Comparison of ENCODE assay signal across 8 mouse cellular contexts in the genomic region with DNA sequence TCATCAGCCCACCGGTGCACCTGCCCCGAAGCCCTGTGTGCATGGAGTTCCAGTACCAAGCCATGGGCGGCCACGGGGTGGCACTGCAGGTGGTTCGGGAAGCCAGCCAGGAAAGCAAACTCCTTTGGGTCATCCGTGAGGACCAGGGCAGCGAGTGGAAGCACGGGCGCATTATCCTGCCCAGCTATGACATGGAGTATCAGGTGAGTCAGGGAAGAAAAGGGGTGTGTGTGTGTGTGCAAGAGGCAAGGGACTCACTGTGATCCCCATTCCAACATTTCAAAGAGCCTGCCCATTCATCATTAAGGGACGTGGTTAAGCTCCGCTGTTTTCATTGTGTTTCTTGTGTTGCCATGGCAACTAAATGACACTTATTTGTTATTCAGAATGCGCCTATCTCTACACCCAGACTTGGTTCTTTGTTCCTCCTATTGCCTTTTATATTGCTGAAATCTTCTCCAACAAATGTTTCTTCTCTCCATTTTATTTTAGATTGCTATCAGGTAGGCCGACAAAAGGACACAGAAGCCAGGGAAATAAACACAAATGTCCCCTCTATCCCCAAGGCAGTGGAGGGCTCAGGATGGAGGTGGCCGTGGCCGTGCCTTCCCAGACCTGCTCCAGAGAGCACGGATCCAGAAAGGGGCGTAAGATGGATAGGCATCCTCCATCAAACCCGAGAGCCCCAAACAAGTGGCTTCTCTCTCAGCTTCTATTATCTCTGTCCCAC.
DNase-seq lines count a peak whose midpoint lies in the region; ATAC-seq and TF ChIP-seq lines count a peak whose summit lies in the region.

No protein-coding gene starts in this region.

- ATAC-seq in kidney, postnatal 0 days (replicated peaks; ENCODE audit: low FRiP score, low read depth): no peak
- peak; percentile 63 for ATAC-seq in hindbrain, postnatal 0 days
- no peak for ATAC-seq in megakaryocyte-erythroid progenitor cell, adult 5-6 weeks (replicated peaks; ENCODE audit: low FRiP score, low TSS enrichment, poor library complexity, severe bottlenecking)

- H3K4me3 ChIP-seq in kidney, postnatal 0 days (replicated peaks; ENCODE audit: low read depth, low read length): no peak overlapping the region
- peak overlapping the region in 1 of 2 experiments; percentile 9; a peak in 1 of 4 replicates for H3K4me3 ChIP-seq in ES-E14 (ENCODE audit: insufficient read depth in 1 of 2, low read depth in 1 of 2, low read length in 2 of 2, poor library complexity in 1 of 2, severe bottlenecking in 1 of 2)
- no peak overlapping the region for H3K4me3 ChIP-seq in hindbrain, postnatal 0 days (ENCODE audit: low read length)
- no peak overlapping the region for H3K4me3 ChIP-seq in thymus, adult 2 months (ENCODE audit: control insufficient read depth, insufficient read depth, low read length)

- no peaks in the 10 kb centered on the region for H3K9me3 ChIP-seq in kidney, postnatal 0 days (replicated peaks; ENCODE audit: low read length)
- H3K9me3 ChIP-seq in ES-E14 (ENCODE audit: control insufficient read depth, insufficient read depth, low read depth, low read length): no peaks in the 10 kb centered on the region
- H3K9me3 ChIP-seq in hindbrain, postnatal 0 days (ENCODE audit: low read length): no peaks in the 10 kb centered on the region

- no peak overlapping the region for H3K9ac ChIP-seq in kidney, postnatal 0 days (ENCODE audit: low read depth, low read length)
- H3K9ac ChIP-seq in ES-E14 (ENCODE audit: insufficient read depth, low read depth, low read length, poor library complexity, severe bottlenecking): 0 out of 2 replicates have a peak overlapping the region, but pooled peaks have one; percentile 46
- H3K9ac ChIP-seq in hindbrain, postnatal 0 days (replicated peaks; ENCODE audit: low read length): no peak overlapping the region

- WGBS in kidney, postnatal 0 days: 86% methylated on average over 18 of the region's 18 CpGs
- whole genome bisulfite sequencing in hindbrain, postnatal 0 days: 44% methylated on average over 18 of the region's 18 CpGs
- 88% methylated on average over 18 of the region's 18 CpGs for WGBS in thymus, adult 2 months

- H3K36me3 ChIP-seq in kidney, postnatal 0 days (ENCODE audit: insufficient read depth, low read length): no peaks in the 10 kb centered on the region
- no peaks in the 10 kb centered on the region for H3K36me3 ChIP-seq in ES-E14 (ENCODE audit: control insufficient read depth, insufficient read depth, low read length, poor library complexity, severe bottlenecking)
- H3K36me3 ChIP-seq in hindbrain, postnatal 0 days (ENCODE audit: insufficient read depth, low read length): no peaks in the 10 kb centered on the region
- H3K36me3 ChIP-seq in thymus, adult 2 months (ENCODE audit: control insufficient read depth, insufficient read depth, low read length): no peaks in the 10 kb centered on the region

- no peak for TF ChIP-seq POLR2A in thymus, adult 2 months (IDR thresholded peaks at IDR 0.05; ENCODE audit: control insufficient read depth, extremely low read depth, insufficient read depth, low read length, poor library complexity)

- H3K27me3 ChIP-seq in kidney, postnatal 0 days (ENCODE audit: insufficient read depth, low read length): no peaks in the 10 kb centered on the region
- no peaks in the 10 kb centered on the region for H3K27me3 ChIP-seq in hindbrain, postnatal 0 days (ENCODE audit: insufficient read depth, low read length)
- no peaks in the 10 kb centered on the region for H3K27me3 ChIP-seq in thymus, adult 2 months (ENCODE audit: control insufficient read depth, insufficient read depth, low read length)

- in situ Hi-C loops in ES-E14 (cut with MboI; ENCODE audit: low sequenced_read_pairs in 2 of 2, unreplicated experiment in 2 of 2): no loop called here

- H3K4me2 ChIP-seq in kidney, postnatal 0 days (ENCODE audit: low read length): no peak overlapping the region
- 0 out of 2 replicates have a peak overlapping the region, but pooled peaks have one; percentile 11 for H3K4me2 ChIP-seq in hindbrain, postnatal 0 days (ENCODE audit: low read depth, low read length)

- H3K27ac ChIP-seq in kidney, postnatal 0 days: no peak overlapping the region
- H3K27ac ChIP-seq in ES-E14 (ENCODE audit: insufficient read depth, low read depth, low read length, poor library complexity, severe bottlenecking): peak overlapping the region; percentile 77; the same call in 1 of the 2 replicates
- peak overlapping the region; percentile 54; the same call in 1 of the 2 replicates for H3K27ac ChIP-seq in hindbrain, postnatal 0 days
- no peak overlapping the region for H3K27ac ChIP-seq in thymus, adult 2 months (ENCODE audit: control insufficient read depth, insufficient read depth, low read length)

- H3K4me1 ChIP-seq in kidney, postnatal 0 days (replicated peaks; ENCODE audit: insufficient read depth, low read length): 0 out of 2 replicates have a peak, but pooled peaks cover 7% of the 10 kb centered on the region
- peaks cover 3 to 15% of the 10 kb centered on the region in 2 experiments for H3K4me1 ChIP-seq in ES-E14 (ENCODE audit: control insufficient read depth in 2 of 2, insufficient read depth in 2 of 2, low read length in 2 of 2, poor library complexity in 1 of 2)
- peaks cover 14% of the 10 kb centered on the region for H3K4me1 ChIP-seq in hindbrain, postnatal 0 days (ENCODE audit: insufficient read depth, low read length)
- H3K4me1 ChIP-seq in thymus, adult 2 months (replicated peaks; ENCODE audit: control insufficient read depth, insufficient read depth, low read length): no peaks in the 10 kb centered on the region

- DNase-seq in kidney, postnatal 0 days (ENCODE audit: low spot score): no peak
- no peak for DNase-seq in kidney, postnatal 25 days
- peak; percentile 69 for DNase-seq in ES-E14 (ENCODE audit: low read depth, low spot score)
- DNase-seq in cerebellum, adult 8-10 months: peak; percentile 46
- peak; percentile 68 for DNase-seq in hindbrain, postnatal 0 days (ENCODE audit: low spot score)
- no peak for DNase-seq in thymus, adult 2 months
- no peak for DNase-seq in layer of hippocampus, adult 11-12 months (ENCODE audit: low spot score)

- TF ChIP-seq CTCF in kidney, postnatal 0 days (IDR thresholded peaks at IDR 0.05; ENCODE audit: low read depth): peak; percentile 24; the same call in 1 of the 2 replicates
- TF ChIP-seq CTCF in hindbrain, postnatal 0 days (IDR thresholded peaks at IDR 0.05; ENCODE audit: low read depth): peak; percentile 61
- no peak for TF ChIP-seq CTCF in thymus, adult 2 months (IDR thresholded peaks at IDR 0.05; ENCODE audit: borderline replicate concordance, control insufficient read depth, extremely low read depth, insufficient read depth, low read length, poor library complexity)

TF ChIP-seq in ES-E14, 5 proteins besides CTCF, POLR2A, EP300 and RAD21:
- TF ChIP-seq MAFK (IDR thresholded peaks at IDR 0.05; ENCODE audit: insufficient read depth, low read depth, low read length) (no peak), ZC3H11A (IDR thresholded peaks at IDR 0.05; ENCODE audit: borderline replicate concordance, low read depth, low read length) (no peak), CHD2 (IDR thresholded peaks at IDR 0.05; ENCODE audit: low read depth, low read length) (no peak; the same call in 1 of the 2 replicates), HCFC1 (IDR thresholded peaks at IDR 0.05; ENCODE audit: borderline replicate concordance, insufficient read depth, low read length) (no peak), ZNF384 (IDR thresholded peaks at IDR 0.05; ENCODE audit: low read depth, low read length) (no peak)

Comparison
In these comparisons a context has a peak if more than half of its experiments do, and no peak if none do; other contexts are left out.
1. DNase-seq: peak in ES-E14 (single experiment), cerebellum, adult 8-10 months (single experiment) and hindbrain, postnatal 0 days (single experiment); none in kidney, postnatal 0 days (single experiment), kidney, postnatal 25 days (0 of 2), thymus, adult 2 months (single experiment) and layer of hippocampus, adult 11-12 months (single experiment).
2. H3K27ac ChIP-seq: peak in ES-E14 (single experiment) and hindbrain, postnatal 0 days (single experiment); none in kidney, postnatal 0 days (single experiment) and thymus, adult 2 months (single experiment).